Mouse (Mus musculus) spleen, adult 18-20 months (tissue): ENCODE results near the gene Skor1.

Source experiments
- DNase-seq, 2 experiments: peaks; one replicate each; pipeline ENCODE4 v3.0.0; 2022; ENCODE audit warnings: mixed read lengths in 2 of 2

Skor1 gene

GRCm38 (mm10) chr9:63089141-63089540 is 59.6 kb downstream of the Skor1 start:
- DNase-seq = no peak
